Mouse (Mus musculus): ENCODE measurements around the gene Mob1a.

Gene Mob1a

GRCm38 (mm10) chr6:83385569-83386090, 59.8 kb downstream of the Mob1a start:
- DNase-seq (ENCODE audit: low spot score), result no peak

GRCm38 (mm10) chr6:83392166-83392780, 66.5 kb downstream of the Mob1a start:
- peak; percentile 42 for DNase-seq (ENCODE audit: low spot score)
